Mouse (Mus musculus): ENCODE data around the gene Pla2g5. TPM values are rescaled to one million over a fixed set of nuclear protein-coding genes. Genes with fewer than 3 reads are reported as not detected.

Pla2g5 gene
- total RNA-seq, 4 experiments from 2014 or later, result 0.94 to 3.0 (median 1.6) TPM

Other genes with a start within 250 kb of the Pla2g5 start
- gene Vwa5b1, start 227.6 kb downstream of the Pla2g5 start, total RNA-seq (2022), result 1 to 10 TPM; 2.8 to 5.0 (median 3.6) TPM
- gene Pla2g2c, start 138.7 kb downstream of the Pla2g5 start, total RNA-seq (2022), result under 1 TPM in 3 of 4 experiments, not detected in 1; 0.26 to 0.54 (median 0.32) TPM
- 1 to 10 TPM; 1.1 to 1.9 (median 1.5) TPM for gene Ubxn10, start 126.3 kb downstream of the Pla2g5 start, total RNA-seq (2022)
- gene Pla2g2f, start 105.9 kb downstream of the Pla2g5 start, total RNA-seq (2022), result 1 to 10 TPM in 2 of 4 experiments, under 1 TPM in 2; 0.87 to 2.1 (median 1.1) TPM
- under 1 TPM; 0.23 to 0.62 (median 0.43) TPM for gene Pla2g2d, start 87.7 kb downstream of the Pla2g5 start, total RNA-seq (2022)
- not detected for gene Gm13030, start 10.5 kb upstream of the Pla2g5 start, total RNA-seq (2022)
- gene Pla2g2e, start 14.5 kb upstream of the Pla2g5 start, total RNA-seq (2022), result not detected
- gene Otud3, start 50.5 kb upstream of the Pla2g5 start, total RNA-seq (2022), result 10 to 100 TPM; 10.2 to 13.0 (median 12.3) TPM
- not detected for gene Rnf186, start 103.6 kb upstream of the Pla2g5 start, total RNA-seq (2022)
- 1 to 10 TPM; 2.3 to 5.4 (median 4.1) TPM for gene Tmco4, start 109.4 kb upstream of the Pla2g5 start, total RNA-seq (2022)
- gene Htr6, start 212.1 kb upstream of the Pla2g5 start, total RNA-seq (2022), result 1 to 10 TPM; 7.0 to 8.3 (median 8.0) TPM
- 10 to 100 TPM; 72.3 to 84.6 (median 79.2) TPM for gene Nbl1, start 229.5 kb upstream of the Pla2g5 start, total RNA-seq (2022)